Mouse (Mus musculus) CD8-positive naive resting alpha-beta T cell, adult 2 months (primary cell): ENCODE data around the gene Mmp14.

Source experiments
- DNase-seq, 2 experiments: peaks; one replicate each; pipeline ENCODE4 v3.0.0; 2022; ENCODE audit warnings: low read depth in 2 of 2, low spot score in 2 of 2

Gene Mmp14

GRCm38 (mm10) chr14:54433941-54434531 lies 2.6 kb downstream of the Mmp14 start:
- DNase-seq: no peak

GRCm38 (mm10) chr14:54435194-54435918 lies 3.9 kb downstream of the Mmp14 start:
- no peak for DNase-seq

GRCm38 (mm10) chr14:54439155-54439554 lies 7.7 kb downstream of the Mmp14 start:
- no peak for DNase-seq

DNA sequence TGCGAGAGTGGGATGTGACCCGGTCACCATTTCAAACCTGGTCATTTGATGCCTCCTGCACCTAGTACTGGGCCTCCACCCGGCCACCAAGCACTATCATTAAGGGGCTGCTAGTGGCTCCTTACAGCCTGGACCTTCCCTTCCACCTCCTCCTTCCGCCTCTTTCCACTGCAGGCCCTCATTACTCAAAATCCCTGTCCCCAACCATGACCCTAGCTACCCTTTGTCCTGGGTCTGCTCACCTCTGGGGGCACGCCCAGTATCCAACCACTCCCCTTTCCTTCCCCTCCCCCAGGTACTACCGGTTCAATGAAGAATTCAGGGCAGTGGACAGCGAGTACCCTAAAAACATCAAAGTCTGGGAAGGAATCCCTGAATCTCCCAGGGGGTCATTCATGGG lies 8.2 kb downstream of the Mmp14 start:
- DNase-seq: no peak

- no peak for DNase-seq
Measured at GRCm38 (mm10) chr14:54440538-54440937, 9.1 kb downstream of the Mmp14 start.

GRCm38 (mm10) chr14:54441365-54441764 lies 10.0 kb downstream of the Mmp14 start:
- no peak for DNase-seq

DNA sequence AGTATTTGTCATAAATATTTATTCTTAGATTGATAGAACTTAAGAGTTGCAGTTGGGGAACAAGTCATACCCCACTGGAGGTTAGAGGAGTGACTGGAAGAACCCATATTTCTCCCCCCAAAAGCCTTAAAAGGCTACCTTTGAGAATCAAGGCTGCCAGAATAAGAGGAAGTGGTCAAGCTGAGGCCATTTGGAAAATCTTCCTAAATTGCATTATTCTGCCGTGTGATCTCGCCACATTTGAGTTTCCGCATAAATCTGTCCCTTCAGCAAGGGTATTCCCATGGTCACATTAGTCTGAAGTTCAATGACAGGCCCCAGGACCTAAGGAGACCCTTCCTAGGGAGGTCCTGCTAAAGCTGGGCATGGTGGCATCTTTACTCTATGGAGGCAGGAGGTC lies 11.1 kb downstream of the Mmp14 start:
- no peak for DNase-seq

DNA sequence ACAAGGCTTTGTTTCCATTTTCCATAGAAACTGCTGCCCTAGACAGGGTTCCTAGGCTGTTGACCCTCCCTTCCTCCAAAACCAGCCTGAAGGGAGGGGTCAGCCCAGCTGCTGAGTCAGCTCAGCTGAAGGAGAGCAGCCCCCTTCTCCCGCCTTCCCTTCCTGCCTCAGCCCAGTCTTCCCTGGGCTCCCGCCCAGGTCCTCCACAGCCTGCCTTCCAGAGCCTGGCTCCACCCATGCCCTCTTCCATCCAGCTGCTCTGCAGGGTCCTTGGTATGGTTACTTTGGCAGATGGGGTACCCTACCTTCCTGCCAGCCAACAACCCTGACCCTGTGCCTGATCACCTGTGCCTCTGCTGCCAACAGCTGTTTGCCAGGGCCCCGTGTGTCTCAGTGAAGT lies 11.8 kb downstream of the Mmp14 start:
- DNase-seq: no peak

- no peak for DNase-seq
Measured at GRCm38 (mm10) chr14:54443712-54444618, 12.6 kb downstream of the Mmp14 start.

DNA sequence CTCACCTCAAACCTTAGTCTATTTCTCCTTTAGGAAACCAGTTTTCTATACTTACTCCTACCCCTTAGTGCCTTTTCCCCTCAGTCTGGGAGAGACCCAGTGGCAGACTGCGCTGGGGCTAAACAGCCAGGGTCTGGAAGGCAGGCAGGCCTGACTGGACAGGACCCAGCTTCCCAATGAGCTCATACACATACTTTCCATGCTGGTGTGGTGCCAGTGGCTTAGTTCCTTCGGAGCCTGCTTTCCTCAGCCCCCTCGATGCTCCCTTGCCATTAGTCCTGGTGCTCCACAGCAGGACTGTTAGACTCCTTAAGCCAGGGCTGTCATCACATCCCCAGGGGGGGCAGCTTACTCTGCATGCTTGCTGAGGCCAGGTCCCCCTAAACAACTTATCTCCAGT lies 14.1 kb downstream of the Mmp14 start:
- no peak for DNase-seq

DNA sequence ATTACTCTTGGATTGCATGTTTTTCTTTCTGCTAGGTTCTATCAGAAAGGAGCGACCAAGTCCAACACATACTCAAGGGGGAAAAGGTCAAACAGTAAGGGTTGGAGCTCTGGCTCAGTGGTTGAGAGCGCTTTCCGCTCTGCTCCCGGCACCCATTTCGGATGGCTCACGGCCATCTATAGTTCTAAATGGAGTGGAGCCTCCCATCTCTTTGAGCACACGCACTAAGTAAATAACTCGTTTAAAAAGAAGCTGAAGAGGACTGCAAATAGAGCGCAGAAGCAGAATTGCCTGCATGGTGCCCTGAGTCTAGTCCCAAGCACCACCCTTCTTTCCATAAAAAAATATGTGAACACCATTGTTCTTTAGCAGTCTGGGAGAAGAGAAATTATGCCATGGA lies 22.2 kb downstream of the Mmp14 start:
- DNase-seq: no peak

- DNase-seq: no peak
Measured at GRCm38 (mm10) chr14:54454669-54455528, 23.5 kb downstream of the Mmp14 start.

GRCm38 (mm10) chr14:54457907-54458569 lies 26.6 kb downstream of the Mmp14 start:
- no peak for DNase-seq

- no peak for DNase-seq
Measured at GRCm38 (mm10) chr14:54462146-54462545, 30.7 kb downstream of the Mmp14 start.

GRCm38 (mm10) chr14:54463108-54463958 lies 31.9 kb downstream of the Mmp14 start:
- DNase-seq: no peak

DNA sequence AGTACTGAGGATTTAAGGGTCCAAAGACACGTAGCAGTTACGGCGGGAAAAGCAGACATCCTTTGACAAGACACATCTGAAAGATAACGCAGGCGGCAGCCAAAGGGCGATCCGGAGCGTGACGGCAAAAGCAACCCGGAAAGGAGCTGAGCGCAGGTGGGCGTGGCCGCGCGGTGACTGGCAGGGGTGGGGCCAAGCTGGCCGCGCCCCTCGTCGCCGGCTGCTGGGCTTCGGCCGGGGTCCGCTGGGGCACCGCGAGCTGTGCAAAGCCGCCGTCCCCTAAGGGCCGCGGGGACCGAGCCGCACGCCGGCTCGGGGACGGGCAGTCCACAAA lies 32.5 kb downstream of the Mmp14 start, which contains the start of gene Lrp10:
TSS of gene Lrp10 (plus strand) at position 179 of the 334 bp plus-strand sequence.
- DNase-seq: peak; percentile 83 to 87

- DNase-seq: peak; percentile 66 to 72
Measured at GRCm38 (mm10) chr14:54464293-54465005, 33.0 kb downstream of the Mmp14 start.

DNA sequence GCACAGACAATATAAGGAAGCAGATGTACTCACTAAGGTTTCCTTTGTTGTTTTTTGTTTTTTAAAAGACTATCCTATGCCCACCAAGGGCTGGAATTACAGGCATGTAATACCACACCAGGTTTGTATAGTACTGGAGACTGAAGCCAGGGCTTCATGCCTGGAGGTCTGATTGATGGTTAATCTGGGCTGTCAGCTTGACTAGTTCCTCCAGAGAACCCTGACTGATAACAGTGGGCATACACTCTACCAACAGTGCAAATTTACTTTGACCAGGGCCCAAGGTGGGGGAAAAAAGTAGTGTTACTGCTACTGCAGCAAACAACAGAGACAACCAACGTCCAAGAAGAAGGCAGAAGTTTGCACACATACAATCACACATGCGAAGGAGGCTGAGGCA lies 40.1 kb downstream of the Mmp14 start:
- no peak for DNase-seq

- DNase-seq: no peak
Measured at GRCm38 (mm10) chr14:54472671-54473070, 41.3 kb downstream of the Mmp14 start.
